Mouse (Mus musculus) thymus, adult 2 months (tissue): ENCODE results near the gene Psmd13. TPM values are rescaled to one million over a fixed set of nuclear protein-coding genes. Genes with fewer than 3 reads are reported as not detected.

ENCODE experiments used
- DNase-seq: peaks from one replicate; pipeline ENCODE4 v3.0.0; 2021
- H3K27ac ChIP-seq: fragments of 200-500 bp; 2 replicates; pipeline ENCODE4 v1.5.1; 2012; ENCODE audit warnings: low read length, control low read depth; ENCODE audit not compliant: control insufficient read depth, insufficient read depth
- H3K27me3 ChIP-seq: fragments of 200-500 bp; 2 replicates; pipeline ENCODE4 v1.6.1; 2012; ENCODE audit warnings: mild to moderate bottlenecking, low read length, moderate library complexity, mixed read lengths; ENCODE audit not compliant: control insufficient read depth, insufficient read depth
- H3K36me3 ChIP-seq: fragments of 200-500 bp; 2 replicates; pipeline ENCODE4 v1.6.1; 2012; ENCODE audit warnings: mild to moderate bottlenecking, low read length, moderate library complexity; ENCODE audit not compliant: control insufficient read depth, insufficient read depth
- H3K4me1 ChIP-seq: fragments of 200-500 bp; replicated peaks from 2 replicates; pipeline ENCODE4 v1.6.1; 2012; ENCODE audit warnings: low read length; ENCODE audit not compliant: control insufficient read depth, insufficient read depth
- H3K4me3 ChIP-seq: fragments of 200-500 bp; 2 replicates; pipeline ENCODE4 v1.5.1; 2012; ENCODE audit warnings: mild to moderate bottlenecking, low read length, control low read depth, moderate library complexity; ENCODE audit not compliant: control insufficient read depth, insufficient read depth
- CTCF ChIP-seq: fragments of 200-500 bp; IDR thresholded peaks from 2 replicates; pipeline ENCODE4 v1.5.1; 2012; ENCODE audit warnings: mild to moderate bottlenecking, control low read depth, low read length, moderate library complexity, borderline replicate concordance; ENCODE audit not compliant: control insufficient read depth, poor library complexity, insufficient read depth; ENCODE audit errors: extremely low read depth
- POLR2A ChIP-seq: fragments of 200-500 bp; IDR thresholded peaks from 2 replicates; pipeline ENCODE4 v1.6.1; 2012; ENCODE audit warnings: mild to moderate bottlenecking, low read length, control low read depth, moderate library complexity; ENCODE audit not compliant: control insufficient read depth, poor library complexity, insufficient read depth; ENCODE audit errors: extremely low read depth
- WGBS: fragments of 180-500 bp; shearing (Covaris S2); methylation state at CpG from one replicate; pipeline ENCODE4 v1.1.7; 2018; 5-methylcytosine and 5-hydroxymethylcytosine counted together
- polyA plus RNA-seq: library from polyadenylated mRNA; depleted of rRNA; stranded (reverse); fragments of >200 nt; gene quantifications from 2 replicates; pipeline ENCODE4 v1.2.3, GENCODE M21; 2012; rRNA removed

Psmd13 gene
- polyA plus RNA-seq, 1 experiment = 100 TPM

DNA sequence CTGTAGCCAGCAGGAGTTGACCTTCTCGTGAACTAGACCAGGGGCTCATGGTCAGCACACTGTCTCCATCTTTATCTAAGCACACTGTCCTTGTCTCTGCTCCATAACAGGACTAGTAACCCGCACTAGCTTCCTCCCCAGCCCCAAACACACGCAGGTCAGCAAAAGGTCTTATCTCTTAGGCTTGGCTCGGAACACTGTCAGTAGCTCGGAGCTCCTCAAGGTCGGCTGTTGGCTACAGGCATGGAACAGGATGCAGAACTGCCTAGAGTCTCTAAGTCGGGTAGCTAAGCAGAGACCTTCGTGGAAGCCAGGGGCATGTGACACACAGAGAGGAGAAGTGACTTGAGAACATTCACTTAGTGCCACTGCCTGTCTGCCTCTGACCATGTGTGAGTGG, 66.4 kb downstream of the Psmd13 start:
- Histone ChIP-seq H3K4me3 (no peak overlapping the region), H3K4me1 (peaks cover 21% of the 10 kb centered on the region), H3K36me3 (no peaks in the 10 kb centered on the region), H3K27ac (no peak overlapping the region), H3K27me3 (no peaks in the 10 kb centered on the region)
- DNase-seq = no peak
- TF ChIP-seq POLR2A (no peak), CTCF (no peak)
- 88% methylated on average over 8 of the region's 8 CpGs for WGBS

Other genes starting within 250 kb of the Psmd13 start
- gene Olfr53, start 235.5 kb upstream of the Psmd13 start, polyA plus RNA-seq = not detected in 2 replicates
- gene Olfr539, start 222.0 kb upstream of the Psmd13 start, polyA plus RNA-seq = not detected in 2 replicates
- not detected in 2 replicates for gene Olfr45, start 200.0 kb upstream of the Psmd13 start, polyA plus RNA-seq
- gene Olfr541, start 184.7 kb upstream of the Psmd13 start, polyA plus RNA-seq = not detected in 2 replicates
- 11.2 and 12.2 TPM in 2 replicates for gene Cyp2e1, start 118.2 kb upstream of the Psmd13 start, polyA plus RNA-seq
- gene Syce1, start 94.1 kb upstream of the Psmd13 start, polyA plus RNA-seq = 0.27 TPM in 1 of 2 replicates, not detected in the other
- 0.04 and 0.22 TPM in 2 replicates for gene Zfp941, start 59.8 kb upstream of the Psmd13 start, polyA plus RNA-seq
- gene Urah, start 47.0 kb upstream of the Psmd13 start, polyA plus RNA-seq = 12.9 and 15.9 TPM in 2 replicates
- gene Scgb1c1, start 36.4 kb upstream of the Psmd13 start, polyA plus RNA-seq = 2.0 and 3.2 TPM in 2 replicates
- gene Odf3, start 34.2 kb upstream of the Psmd13 start, polyA plus RNA-seq = 0.20 TPM in 1 of 2 replicates, not detected in the other
- gene Gm45785, start 25.6 kb upstream of the Psmd13 start, polyA plus RNA-seq = not detected in 2 replicates
- 175 and 181 TPM in 2 replicates for gene Ric8a, start 25.0 kb upstream of the Psmd13 start, polyA plus RNA-seq
- gene Bet1l, start 24.4 kb upstream of the Psmd13 start, polyA plus RNA-seq = 26.5 and 31.8 TPM in 2 replicates
- gene Sirt3, start 341 bp downstream of the Psmd13 start, polyA plus RNA-seq = 23.1 and 27.6 TPM in 2 replicates
- gene Cox8b, start 18.5 kb downstream of the Psmd13 start, polyA plus RNA-seq = 159 and 231 TPM in 2 replicates
- gene Nlrp6, start 38.9 kb downstream of the Psmd13 start, polyA plus RNA-seq = 0.32 and 0.71 TPM in 2 replicates
- 60.1 and 68.6 TPM in 2 replicates for gene Pgghg, start 59.4 kb downstream of the Psmd13 start, polyA plus RNA-seq
- 0.43 and 0.81 TPM in 2 replicates for gene Ifitm5, start 68.3 kb downstream of the Psmd13 start, polyA plus RNA-seq
- not detected in 2 replicates for gene Gm45717, start 74.0 kb downstream of the Psmd13 start, polyA plus RNA-seq
- gene Ifitm2, start 74.0 kb downstream of the Psmd13 start, polyA plus RNA-seq = 207 and 296 TPM in 2 replicates
- 39.0 and 60.9 TPM in 2 replicates for gene Ifitm1, start 85.3 kb downstream of the Psmd13 start, polyA plus RNA-seq
- gene Ifitm3, start 128.8 kb downstream of the Psmd13 start, polyA plus RNA-seq = 309 and 397 TPM in 2 replicates
- 4.7 and 5.9 TPM in 2 replicates for gene Ifitm6, start 136.0 kb downstream of the Psmd13 start, polyA plus RNA-seq
- not detected in 2 replicates for gene Gm17387, start 147.2 kb downstream of the Psmd13 start, polyA plus RNA-seq
- gene B4galnt4, start 179.1 kb downstream of the Psmd13 start, polyA plus RNA-seq = 1.4 and 1.6 TPM in 2 replicates
- gene Pkp3, start 196.2 kb downstream of the Psmd13 start, polyA plus RNA-seq = 46.8 and 49.9 TPM in 2 replicates
- gene Sigirr, start 218.6 kb downstream of the Psmd13 start, polyA plus RNA-seq = 62.4 and 67.3 TPM in 2 replicates
- 1.5 and 2.9 TPM in 2 replicates for gene Ano9, start 235.8 kb downstream of the Psmd13 start, polyA plus RNA-seq
- 29.9 and 33.8 TPM in 2 replicates for gene Ptdss2, start 240.4 kb downstream of the Psmd13 start, polyA plus RNA-seq